Mouse (Mus musculus): ENCODE measurements at regions not wholly inside any gene's neighbourhood (a gene's known extent, or its start where the extent isn't known, plus 50 kb on each side); places are given as distances from the start of the nearest gene placed in this dataset.

DNA sequence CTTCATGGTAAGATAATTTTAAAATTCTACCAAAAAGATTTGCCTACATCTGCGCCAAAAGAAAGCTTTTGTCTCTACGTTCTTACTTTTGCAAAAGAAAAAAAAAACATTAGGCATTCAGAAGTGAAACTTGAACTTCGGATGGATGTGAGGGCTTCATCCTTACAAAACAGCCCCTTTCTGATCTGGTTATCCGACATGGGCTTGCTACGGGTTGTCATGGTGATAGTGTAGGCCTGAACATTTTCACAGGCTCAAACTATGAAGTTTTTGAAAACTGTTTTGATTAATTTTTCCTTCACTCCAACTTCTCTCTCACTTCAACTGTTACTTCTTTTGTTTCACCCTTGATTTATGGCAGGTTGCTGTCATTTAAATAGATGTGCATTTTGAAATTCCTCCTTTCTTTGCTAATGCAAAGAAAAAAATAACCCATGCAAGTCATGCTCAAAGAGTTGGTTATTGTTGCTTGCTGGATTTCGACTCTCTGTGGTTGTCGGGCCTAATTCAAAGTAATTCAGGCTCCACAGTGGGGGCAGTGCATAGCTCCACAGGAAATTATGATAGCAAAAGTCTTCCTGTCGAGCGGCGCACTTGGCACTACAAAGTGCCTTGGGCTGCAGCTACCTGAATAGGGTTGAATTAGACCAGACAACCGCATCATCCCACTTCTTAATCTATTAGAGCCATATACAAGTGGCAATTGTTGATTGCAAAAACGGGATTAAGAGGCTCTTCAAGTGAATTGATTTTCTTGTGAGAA, 205.7 kb upstream of the Gpr101 start:
- TF ChIP-seq CTCF (IDR thresholded peaks at IDR 0.05): no peak
- TF ChIP-seq EP300 (IDR thresholded peaks at IDR 0.05): no peak
